Comparison of ENCODE assay signal across 7 mouse cellular contexts in genomic region chr2:179799906-179800532, GRCm38 (mm10).
DNase-seq lines count a peak whose midpoint lies in the region; ATAC-seq and TF ChIP-seq lines count a peak whose summit lies in the region.

No protein-coding gene starts in this region.

- no peaks in the 10 kb centered on the region for H3K4me1 ChIP-seq in lung, embryonic 14.5 days (ENCODE audit: insufficient read depth)

- no peak for TF ChIP-seq CTCF in lung, embryonic 14.5 days (IDR thresholded peaks at IDR 0.05; ENCODE audit: low read depth)

- ATAC-seq in lung, embryonic 14.5 days (ENCODE audit: insufficient read depth): no peak

- H3K27ac ChIP-seq in lung, embryonic 14.5 days (ENCODE audit: low read depth): no peak overlapping the region

- 79% methylated on average over 19 of the region's 19 CpGs for WGBS in lung, embryonic 14.5 days

- H3K4me3 ChIP-seq in lung, embryonic 14.5 days (ENCODE audit: low read depth, low read length): no peak overlapping the region

- H3K4me2 ChIP-seq in lung, embryonic 14.5 days: no peak overlapping the region

- H3K36me3 ChIP-seq in lung, embryonic 14.5 days (ENCODE audit: insufficient read depth): no peaks in the 10 kb centered on the region

- DNase-seq in lung, embryonic 14.5 days: peak; percentile 16
- DNase-seq in lung, adult 18-20 months: no peak
- DNase-seq in frontal cortex, postnatal 14 days (ENCODE audit: low spot score in 2 of 2): peak; percentile 54 to 65
- peak; percentile 67 to 70 for DNase-seq in layer of hippocampus, postnatal 36 days
- peak; percentile 78 to 83 for DNase-seq in right cerebral cortex, postnatal 36 days (ENCODE audit: low spot score in 2 of 2)
- DNase-seq in retina, embryonic 14.5 days (ENCODE audit: low spot score): no peak
- DNase-seq in embryo, embryonic 10.5 days (ENCODE audit: low spot score): no peak

- H3K9me3 ChIP-seq in lung, embryonic 14.5 days (ENCODE audit: low read depth, low read length): no peaks in the 10 kb centered on the region

- H3K27me3 ChIP-seq in lung, embryonic 14.5 days (ENCODE audit: insufficient read depth, low read length): no peaks in the 10 kb centered on the region

- no peak overlapping the region for H3K9ac ChIP-seq in lung, embryonic 14.5 days

Comparison
In these comparisons a context has a peak if more than half of its experiments do, and no peak if none do; other contexts are left out.
1. DNase-seq: peak in lung, embryonic 14.5 days (single experiment), frontal cortex, postnatal 14 days (2 of 2), layer of hippocampus, postnatal 36 days (2 of 2) and right cerebral cortex, postnatal 36 days (2 of 2); none in lung, adult 18-20 months (0 of 2), retina, embryonic 14.5 days (single experiment) and embryo, embryonic 10.5 days (single experiment).